Mouse (Mus musculus) ovary, postnatal 10 days (tissue): ENCODE measurements around the gene Setd7.
"Not testable (repeated sequence)": the region's sequence is repeated elsewhere in the genome, so short reads cannot be mapped to it uniquely, and the experiment has no call there.

ENCODE experiments used
- DNase-seq: peaks from one replicate; pipeline ENCODE4 v3.0.0; 2022; ENCODE audit warnings: low spot score

Gene Setd7

DNA sequence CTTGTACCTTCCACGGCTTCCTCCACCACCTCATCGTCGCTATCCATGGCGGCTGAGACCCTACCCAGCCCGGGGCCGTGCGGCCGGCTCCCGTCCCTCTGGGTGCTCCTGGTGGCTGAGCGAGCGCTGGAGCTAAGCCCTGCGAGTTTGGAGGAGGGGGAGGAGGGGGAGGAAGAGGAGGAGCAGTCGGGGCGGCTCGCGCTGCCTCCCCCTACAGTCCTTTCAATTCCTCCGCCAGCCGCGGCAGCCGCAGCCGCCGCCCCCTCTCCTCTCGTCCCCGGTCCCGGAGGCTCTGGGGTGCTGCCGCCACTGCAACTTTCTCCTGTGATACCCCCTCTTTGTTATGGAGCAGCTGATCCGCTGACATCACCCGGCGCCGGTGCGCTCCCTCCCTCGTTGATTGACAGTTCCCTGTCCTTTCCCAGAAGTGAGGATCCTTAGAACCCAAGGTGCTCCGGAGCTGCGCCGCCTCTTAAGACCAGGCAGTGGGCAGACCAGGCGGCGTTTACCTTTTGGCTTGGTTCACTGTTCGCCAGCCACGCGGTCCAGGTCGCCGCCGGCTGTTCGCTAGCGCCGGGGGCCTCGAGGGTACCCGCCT, at the start of gene Setd7:
Setd7 (minus strand) TSS at position 369 of the 598 bp plus-strand sequence.
- peak; percentile 71 for DNase-seq

DNA sequence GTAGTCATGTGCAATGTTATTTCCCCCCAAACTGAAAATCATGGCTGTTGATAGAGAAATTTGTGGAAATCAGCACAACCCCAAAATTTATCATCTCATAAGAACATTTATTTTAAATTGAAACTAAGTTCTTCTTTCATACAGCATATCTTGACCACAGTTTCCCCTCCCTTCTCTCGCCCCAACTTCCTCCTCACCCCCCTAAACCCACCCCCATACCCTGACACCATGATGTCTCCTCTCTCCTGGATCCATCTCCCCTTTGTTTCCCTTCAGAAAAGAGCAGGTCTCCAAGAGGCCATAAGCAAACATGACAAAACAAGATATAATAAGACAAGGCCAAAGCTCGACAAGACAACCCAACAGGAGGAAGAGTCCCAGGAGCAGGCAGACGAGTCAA, 43.8 kb upstream of the Setd7 start:
- DNase-seq, result no peak

DNA sequence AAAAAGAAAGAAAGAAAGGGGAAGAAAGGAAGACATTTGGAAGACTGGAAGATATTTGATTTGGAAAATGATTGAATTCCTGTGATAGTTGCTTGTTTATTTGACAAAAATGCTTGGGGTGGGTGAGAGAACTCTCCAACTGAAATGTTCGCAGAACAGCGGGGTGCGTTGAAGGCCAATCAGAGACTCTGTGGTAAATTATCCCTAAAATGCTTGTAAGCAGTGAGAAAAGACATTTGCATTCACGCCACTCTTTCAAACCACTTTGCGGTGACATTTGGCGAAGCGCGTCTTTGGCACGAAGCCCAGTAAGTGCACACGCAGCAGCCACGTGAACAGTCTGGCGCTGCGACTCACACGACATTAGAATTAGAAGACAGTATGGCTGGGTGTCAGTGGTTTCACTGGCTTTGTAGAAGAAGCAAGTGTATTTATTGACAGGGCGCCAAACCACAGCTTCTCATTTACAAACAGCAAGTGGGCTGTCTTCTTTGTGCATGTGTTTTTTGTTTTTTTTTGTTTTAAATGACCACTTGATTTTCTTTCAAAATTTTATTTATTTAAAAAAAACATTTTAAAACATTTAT, 43.1 kb upstream of the Setd7 start:
- no peak for DNase-seq

DNA sequence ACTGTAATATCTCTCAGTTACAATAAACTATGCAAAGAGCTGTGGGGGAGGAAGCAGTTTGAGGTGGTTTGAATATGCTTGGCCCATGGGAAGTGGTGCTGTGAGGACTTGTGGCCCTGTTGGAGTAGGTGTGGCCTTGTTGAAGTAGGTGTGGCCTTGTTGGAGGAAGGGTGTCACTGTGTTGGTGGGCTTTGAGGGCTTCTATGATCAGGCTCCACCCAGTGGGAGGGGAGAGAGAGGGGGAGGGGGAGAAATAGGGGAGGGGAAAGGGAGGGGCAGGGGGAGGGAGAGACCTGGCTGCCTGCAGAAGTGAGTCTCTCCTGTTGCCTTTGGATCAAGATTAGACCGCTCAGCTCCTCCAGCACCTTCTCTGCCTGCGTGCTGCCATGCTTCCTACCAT, 40.8 kb upstream of the Setd7 start:
- DNase-seq, result no peak

DNA sequence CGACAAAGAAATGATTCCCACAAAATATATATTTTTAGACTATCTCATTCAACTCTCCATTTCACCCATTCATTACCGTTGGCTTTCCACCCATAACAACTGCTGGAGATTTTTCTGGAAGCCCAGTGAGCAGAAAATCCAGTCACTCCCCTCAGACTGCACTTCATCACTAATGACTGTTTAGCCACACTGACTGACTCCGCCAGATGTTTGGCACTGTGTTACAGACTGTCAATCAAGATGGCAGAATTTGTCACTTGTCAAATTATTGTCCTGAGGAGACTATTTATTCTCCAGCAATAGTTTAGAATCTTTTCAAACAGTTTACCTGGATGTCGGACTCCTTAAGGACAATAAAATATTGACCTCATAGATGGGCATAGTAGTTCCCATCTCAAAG, 40.0 kb upstream of the Setd7 start:
- no peak for DNase-seq

DNA sequence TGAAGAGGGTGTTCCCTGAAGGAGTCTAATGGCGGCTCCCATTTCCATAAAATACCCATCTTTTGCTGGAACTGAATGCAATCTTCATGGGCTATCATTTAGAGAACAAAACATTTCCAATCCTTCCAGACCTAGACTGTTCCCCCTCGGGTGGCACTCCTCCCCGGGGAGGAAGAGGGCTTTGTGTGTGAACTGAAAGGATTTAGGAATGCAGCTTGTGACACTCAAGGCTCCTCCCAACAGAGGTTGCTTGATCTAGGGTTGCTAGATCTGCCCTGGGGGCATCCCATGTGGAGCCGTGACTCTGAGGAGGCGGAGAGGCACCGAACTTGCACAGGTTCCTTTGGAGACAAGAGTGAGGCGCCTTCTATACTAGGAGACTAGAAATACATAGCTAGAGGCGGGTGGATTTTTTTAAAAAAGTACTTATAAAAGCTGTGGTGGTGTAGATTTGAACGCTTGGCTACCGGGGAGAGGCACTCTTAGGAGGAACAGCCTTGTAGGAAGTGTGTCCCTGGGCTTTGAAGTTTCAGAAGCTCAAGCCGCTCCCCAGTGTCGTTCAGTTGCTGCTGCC, 38.5 kb upstream of the Setd7 start:
- DNase-seq, result no peak

DNA sequence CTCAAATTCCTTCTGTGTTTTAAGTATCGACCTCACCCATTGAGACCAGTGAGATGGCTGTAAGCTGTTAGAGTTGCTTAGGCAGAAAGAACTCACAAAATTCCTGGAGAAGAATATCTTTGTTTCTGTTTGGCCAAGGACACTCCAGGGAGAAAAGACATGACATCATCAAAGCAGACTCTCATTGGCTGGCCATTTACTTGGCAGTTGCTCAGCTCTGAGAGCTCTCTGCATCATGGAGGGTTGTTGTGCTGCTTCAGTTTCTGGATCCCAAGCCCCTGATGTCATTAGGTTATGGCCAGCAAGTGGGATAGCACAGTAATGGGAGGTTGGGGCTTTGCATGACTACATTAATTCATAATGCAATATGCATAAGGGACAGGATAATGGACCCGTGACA, 35.9 kb upstream of the Setd7 start:
- no peak for DNase-seq

DNA sequence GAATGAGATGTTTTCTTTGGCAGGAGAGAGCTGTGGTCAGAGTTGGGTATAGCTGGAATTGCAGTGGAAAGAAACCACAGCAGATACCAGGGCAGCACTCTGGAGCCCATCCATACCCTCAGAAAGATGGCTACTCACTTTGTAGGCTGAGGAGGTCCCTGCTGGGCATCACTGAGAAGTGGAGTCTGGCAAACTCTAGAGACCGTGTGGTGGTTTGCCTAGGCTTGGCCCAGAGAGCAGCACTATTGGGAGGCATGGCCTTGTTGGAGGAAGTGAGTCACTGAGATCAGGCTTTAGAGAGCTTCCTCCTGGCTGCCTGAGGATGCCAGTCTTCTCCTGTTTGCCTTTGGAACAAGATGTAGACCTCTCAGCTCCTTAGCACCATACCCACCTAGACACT, 32.8 kb upstream of the Setd7 start:
- DNase-seq, result no peak

DNA sequence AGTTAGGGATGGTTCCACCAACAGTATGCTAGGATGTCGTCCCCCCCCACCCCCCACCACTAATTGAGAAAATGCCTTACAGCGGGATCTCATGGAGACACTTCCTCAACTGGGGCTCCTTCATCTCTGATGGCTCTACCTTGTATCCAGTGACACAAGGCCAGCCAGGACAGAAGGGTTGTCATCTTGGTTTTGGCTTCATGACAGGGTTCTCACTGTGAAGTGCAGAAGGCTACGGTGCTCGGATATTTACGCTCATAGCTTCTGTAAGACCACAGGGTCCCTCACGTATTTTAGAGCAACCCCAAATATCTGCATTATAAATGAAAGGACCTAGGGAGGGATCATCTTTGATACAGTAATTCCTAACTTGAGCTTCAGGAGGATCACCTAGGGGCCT, 30.9 kb upstream of the Setd7 start:
- DNase-seq, result no peak

DNA sequence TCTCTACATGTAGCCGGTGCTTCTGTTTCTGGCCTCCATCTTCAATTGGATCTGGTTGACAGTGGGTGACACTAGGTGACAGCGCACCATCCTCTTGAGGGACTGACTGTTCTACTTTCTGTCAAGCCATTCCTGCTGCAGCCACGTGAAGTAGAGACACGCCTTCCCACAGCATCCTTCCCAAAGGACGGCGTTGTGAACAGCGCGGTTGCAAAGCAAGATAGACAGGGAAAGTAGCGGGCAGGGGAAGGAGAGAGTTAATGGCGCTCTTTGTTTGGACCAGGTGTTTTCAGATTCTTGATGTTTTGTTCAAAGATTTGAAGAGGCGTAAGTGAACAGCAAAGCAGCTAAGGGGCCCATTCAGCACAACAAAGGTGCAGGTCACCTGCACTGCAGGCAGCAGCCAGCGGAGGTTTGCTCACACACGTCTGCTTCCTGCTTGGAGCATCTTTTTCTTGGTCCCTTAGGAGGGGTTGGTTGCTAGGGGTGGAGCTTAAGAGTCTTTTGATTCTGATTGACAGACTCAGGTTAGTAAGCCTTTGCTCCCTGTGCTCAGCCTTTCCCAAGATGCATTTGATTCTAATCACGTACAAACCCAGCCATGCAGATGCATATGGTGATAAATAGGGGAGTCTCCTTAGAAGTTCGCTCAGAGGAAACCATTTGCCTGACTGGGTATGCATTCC, 29.7 kb upstream of the Setd7 start:
- DNase-seq, result no peak

DNA sequence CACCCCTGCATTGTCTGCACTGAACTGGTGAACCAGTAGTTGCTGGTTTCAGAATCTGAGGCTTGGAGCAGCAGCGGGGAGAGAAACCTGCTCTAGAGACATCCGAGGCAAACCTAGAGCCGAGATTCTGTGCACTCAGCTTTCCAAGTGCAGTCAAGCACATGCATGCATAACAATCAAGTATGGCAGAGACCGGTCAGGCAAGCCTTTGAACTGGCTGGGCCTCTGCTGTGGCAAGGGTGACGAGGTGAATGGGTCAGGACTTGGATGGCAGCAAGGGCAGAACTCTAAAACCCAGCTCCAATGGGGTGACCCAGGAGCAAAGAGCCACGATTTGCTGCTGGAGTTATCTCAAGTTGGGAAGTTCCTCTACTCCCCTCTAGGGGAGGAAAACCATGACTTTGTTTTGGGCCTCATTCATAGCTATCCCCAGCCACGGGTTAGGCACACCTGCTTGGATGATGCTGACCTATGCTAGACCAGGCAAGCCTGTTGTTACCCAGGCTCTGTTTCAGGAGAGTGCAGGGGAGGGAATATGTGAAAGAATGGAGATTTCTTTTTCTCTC, 27.1 kb upstream of the Setd7 start:
- no peak for DNase-seq

DNA sequence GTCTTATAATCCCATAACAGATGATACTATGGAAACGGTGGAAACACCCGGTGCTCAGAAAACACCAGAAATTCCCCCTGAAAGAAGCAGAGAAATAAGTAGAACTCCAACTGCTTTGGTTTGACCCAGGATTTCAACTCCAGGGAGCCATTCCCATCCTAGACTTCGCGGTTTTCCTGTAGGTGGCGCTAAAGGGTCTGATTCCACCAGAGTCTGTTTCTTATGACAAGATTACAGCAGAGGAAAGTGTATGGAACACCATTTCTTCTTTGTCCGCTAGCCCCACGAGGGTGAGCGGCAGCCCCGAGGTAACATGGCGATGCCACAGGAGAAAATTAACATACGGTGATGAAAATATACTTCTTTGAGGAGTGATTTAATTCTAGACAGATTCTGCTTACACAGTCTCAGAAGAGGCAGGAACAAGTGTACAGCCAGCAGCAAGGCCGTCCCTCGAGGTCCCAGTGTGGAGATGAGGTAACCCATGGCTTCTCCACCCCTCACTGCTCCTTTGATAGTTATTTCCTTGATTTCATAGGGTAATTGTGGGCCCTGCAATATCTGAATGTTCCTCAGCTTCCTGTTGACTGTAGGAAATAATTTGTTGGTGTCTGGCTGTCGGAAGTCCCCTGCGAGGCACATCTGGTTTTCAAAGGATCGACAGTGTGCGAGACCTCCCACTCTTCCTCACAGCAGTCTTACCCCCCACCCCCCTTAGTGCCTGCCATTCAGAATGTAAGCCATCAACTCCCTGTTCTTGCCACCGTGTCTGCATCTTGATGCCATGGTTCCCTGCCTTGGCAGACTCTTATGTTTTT, 23.1 kb upstream of the Setd7 start:
- DNase-seq, result peak; percentile 49

DNA sequence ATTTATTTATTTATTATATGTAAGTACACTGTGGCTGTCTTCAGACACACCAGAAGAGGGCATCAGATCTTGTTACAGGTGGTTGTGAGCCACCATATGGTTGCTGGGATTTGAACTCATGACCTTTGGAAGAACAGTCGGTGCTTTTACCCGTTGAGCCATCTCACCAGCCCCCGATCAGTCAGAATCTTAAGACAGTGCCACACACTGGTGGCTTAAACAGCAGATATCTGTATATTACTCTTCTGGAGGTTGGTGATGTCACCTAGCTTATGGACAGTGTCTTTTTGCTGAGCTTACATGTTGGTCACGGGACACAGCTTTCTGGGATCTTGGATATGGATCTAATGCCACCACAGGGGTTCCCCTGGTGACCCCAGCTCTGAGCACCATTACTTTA, 18.6 kb upstream of the Setd7 start:
- not testable (repeated sequence) for DNase-seq

DNA sequence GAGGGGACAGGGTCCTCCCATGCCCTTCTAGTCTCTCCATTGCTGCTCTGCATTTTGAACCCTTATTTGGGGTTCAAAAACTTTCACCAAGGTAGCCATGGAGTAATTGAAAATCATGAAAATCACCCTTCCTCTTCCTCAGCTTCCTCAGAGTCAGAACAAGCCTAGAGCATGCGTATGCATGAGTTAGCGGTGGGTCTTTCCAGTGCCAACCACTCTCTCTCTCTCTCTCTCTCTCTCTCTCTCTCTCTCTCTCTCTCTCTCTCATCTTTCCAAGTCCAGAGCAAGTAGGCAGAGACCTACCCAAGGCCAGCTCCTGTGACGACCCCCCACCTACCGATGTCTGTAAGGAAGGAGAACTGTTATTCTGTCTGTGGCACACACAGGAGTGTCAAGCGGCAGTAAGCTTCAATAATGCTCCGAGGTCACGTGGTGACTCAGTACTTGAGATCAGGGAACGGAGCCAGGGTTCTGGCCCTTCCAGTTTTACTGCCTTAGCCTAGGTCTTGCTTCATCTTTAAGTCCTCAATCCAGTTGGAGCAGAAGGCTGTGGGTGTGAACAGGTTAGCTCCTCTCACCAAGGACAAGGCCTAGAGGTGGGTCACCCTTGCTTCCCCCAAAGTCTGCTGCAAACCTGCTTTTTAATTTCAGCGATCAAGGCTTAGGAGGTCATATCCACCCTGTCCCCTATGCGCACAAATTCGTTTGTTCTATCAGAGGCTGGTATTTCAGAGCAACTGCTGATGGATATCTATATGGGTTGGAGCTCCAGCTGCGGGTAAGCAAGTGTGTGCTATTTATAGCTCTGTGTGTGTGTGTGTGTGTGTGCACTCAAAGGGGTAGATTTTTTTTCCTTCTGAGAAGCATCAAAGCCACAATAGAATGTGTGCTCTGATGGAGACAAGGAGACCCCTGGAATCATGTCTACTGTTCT, 17.4 kb upstream of the Setd7 start:
- DNase-seq, result peak; percentile 22

DNA sequence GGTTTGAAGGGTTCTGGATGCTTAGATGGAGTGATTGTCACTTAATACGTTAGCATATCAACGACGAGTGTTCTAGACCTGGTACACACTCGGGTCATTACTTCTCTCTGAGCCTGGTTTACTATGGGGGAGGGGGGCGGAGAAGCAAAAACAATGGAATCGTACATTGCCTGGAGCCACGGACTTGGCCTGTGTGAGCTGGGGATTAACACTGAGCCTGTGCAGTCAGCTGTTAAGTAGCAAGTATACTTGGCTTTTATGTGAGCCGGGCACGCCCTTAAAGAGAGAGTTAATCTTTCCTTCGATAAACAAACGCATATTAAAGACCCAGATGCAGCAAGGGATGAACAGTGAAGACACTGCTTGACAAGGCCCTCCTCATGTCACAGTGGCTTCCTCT, 16.7 kb upstream of the Setd7 start:
- no peak for DNase-seq

DNA sequence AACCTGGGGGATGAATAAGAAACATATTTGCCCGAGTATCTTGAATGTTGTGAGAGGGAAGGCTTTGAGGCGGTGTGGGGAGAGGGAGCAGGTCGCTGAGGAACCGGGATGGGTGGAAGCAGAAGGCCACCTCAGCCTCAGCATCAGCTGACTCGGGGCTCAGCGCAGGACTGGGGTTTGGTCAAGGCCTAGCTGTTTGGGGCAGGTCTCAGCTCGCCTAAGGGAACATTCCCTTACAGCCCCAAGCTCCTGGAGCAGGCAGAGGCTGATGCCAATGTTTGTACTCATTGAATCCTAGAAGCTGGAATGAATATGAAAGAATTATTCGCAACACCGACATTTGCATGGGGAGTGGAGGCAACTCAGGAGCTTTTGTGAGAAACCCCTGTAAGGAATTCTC, 13.2 kb upstream of the Setd7 start:
- DNase-seq, result no peak

DNA sequence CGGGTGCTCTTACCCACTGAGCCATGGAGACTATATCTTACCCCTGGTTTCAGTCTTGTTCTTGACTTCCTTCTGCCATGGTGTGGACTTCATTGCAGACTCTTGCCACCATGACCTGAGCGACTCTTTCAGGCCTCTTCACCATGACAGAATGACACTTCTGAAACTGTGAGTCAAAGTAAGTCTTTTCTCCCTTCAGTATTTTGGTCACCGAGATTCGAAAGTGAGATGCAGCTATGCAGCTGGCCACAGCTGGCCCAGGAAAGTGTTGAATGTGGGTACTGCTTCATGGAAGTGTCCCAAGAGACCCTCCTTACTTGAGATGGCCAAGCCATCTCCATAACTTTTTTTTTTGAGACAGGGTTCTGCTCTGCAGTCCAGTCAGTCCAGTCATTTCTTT, 9.5 kb upstream of the Setd7 start:
- DNase-seq, result no peak

DNA sequence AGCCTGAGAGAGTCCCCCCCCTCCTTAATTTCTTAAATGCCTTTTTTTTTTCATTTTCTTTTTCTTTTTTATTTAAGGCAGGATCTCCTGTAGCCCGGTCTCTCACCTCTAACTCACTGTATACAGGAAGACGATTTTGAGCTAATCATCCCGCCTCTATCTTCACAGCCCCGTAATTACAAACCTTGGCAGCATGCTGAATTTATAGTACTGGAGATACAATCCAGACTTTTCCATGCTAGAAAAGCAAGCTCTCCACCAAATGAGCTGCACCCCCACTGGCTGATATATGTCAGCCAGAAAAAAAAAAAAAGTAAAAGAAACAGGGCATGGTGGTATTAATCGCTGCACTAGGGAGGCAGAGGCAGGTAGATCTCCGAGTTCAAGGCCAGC, 1.3 kb upstream of the Setd7 start:
- DNase-seq, result no peak

DNA sequence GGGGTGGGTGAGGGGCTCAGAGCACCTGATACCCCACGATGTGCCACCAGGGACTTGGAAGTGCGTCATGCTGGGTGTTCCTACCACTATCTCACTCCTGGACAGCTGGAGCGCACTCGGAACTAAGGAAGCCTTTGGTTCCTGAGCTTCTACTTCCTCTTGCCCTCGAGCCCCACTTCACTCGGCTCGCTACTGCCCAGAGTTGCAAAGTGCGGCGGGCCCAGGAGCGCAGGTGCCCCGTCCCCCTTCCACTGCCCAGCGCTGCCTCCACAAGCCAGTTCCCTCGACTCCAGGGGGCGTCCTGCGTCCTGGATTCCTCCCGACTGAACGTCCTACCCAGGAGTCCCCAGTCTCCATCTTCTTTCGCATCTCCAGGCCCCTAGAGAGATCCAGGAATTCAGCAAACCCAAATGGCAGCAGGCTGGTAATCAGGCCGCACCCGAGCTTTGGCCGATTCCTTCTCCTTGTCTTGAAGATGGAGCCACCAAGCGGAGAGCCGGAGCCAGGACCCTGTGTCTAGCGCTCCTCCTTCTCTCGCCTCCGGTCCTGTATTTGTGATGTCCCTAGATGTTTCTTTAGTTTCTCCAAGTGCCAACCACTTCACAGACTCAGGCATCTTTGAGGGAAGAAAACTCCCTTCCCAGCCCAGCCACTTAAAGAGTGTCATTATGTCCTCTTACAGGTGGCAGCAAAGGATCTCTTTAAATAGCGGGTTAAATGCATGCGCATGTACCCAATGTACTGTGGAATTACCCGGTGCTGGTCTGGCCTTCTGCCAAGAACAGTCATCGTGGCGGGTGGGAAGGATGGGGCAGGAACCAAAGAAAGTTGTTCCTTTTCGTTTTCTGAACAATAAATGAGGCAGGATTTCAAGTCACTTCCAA, 672 bp upstream of the Setd7 start:
- DNase-seq, result no peak
